ENCODE assay signal across 7 mouse cellular contexts in genomic region chr8:78598237-78598636, GRCm38 (mm10).
DNase-seq lines count a peak whose midpoint lies in the region; ATAC-seq and TF ChIP-seq lines count a peak whose summit lies in the region.

No protein-coding gene starts in this region.

- no peak overlapping the region for H3K27ac ChIP-seq in stomach, embryonic 14.5 days (ENCODE audit: low read length)
- no peak overlapping the region for H3K27ac ChIP-seq in stomach, postnatal 0 days (replicated peaks)
- no peak overlapping the region for H3K27ac ChIP-seq in heart, embryonic 13.5 days (replicated peaks)
- H3K27ac ChIP-seq in stomach, embryonic 16.5 days (ENCODE audit: low read length): no peak overlapping the region

- TF ChIP-seq CTCF in stomach, postnatal 0 days (IDR thresholded peaks at IDR 0.05; ENCODE audit: low read depth): no peak

- no peaks in the 10 kb centered on the region for H3K9me3 ChIP-seq in stomach, embryonic 14.5 days (ENCODE audit: control insufficient read depth, low read depth, low read length)
- H3K9me3 ChIP-seq in stomach, postnatal 0 days (ENCODE audit: control insufficient read depth, low read length): no peaks in the 10 kb centered on the region
- H3K9me3 ChIP-seq in heart, embryonic 13.5 days: no peaks in the 10 kb centered on the region
- no peaks in the 10 kb centered on the region for H3K9me3 ChIP-seq in stomach, embryonic 16.5 days (replicated peaks; ENCODE audit: control insufficient read depth, low read length)

- no peak overlapping the region for H3K4me3 ChIP-seq in stomach, embryonic 14.5 days (ENCODE audit: low read depth, low read length)
- no peak overlapping the region for H3K4me3 ChIP-seq in stomach, postnatal 0 days (ENCODE audit: low read depth, low read length)
- H3K4me3 ChIP-seq in heart, embryonic 13.5 days: no peak overlapping the region
- H3K4me3 ChIP-seq in stomach, embryonic 16.5 days (replicated peaks; ENCODE audit: low read length): no peak overlapping the region

- no peak for TF ChIP-seq EP300 in stomach, postnatal 0 days (optimal IDR thresholded peaks at IDR 0.05)

- H3K4me1 ChIP-seq in stomach, embryonic 14.5 days (ENCODE audit: control insufficient read depth, insufficient read depth, low read length): peaks cover 5% of the 10 kb centered on the region; the same call in 1 of the 2 replicates
- no peaks in the 10 kb centered on the region for H3K4me1 ChIP-seq in stomach, postnatal 0 days (replicated peaks; ENCODE audit: control insufficient read depth, insufficient read depth)
- peaks cover 44% of the 10 kb centered on the region for H3K4me1 ChIP-seq in heart, embryonic 13.5 days
- H3K4me1 ChIP-seq in stomach, embryonic 16.5 days (ENCODE audit: control insufficient read depth, insufficient read depth, low read length): peaks cover 2% of the 10 kb centered on the region; the same call in 1 of the 2 replicates

- 28% methylated on average over 3 of the region's 3 CpGs for WGBS in stomach, embryonic 14.5 days
- 20% methylated on average over 3 of the region's 3 CpGs for WGBS in stomach, postnatal 0 days
- WGBS in heart, embryonic 13.5 days: 20% methylated on average over 3 of the region's 3 CpGs
- 27% methylated on average over 3 of the region's 3 CpGs for WGBS in stomach, embryonic 16.5 days

- no peak overlapping the region for H3K4me2 ChIP-seq in stomach, embryonic 14.5 days (replicated peaks; ENCODE audit: low read depth, low read length)
- no peak overlapping the region for H3K4me2 ChIP-seq in stomach, postnatal 0 days (replicated peaks; ENCODE audit: low read depth)
- H3K4me2 ChIP-seq in heart, embryonic 13.5 days: no peak overlapping the region
- H3K4me2 ChIP-seq in stomach, embryonic 16.5 days (ENCODE audit: low read depth, low read length): no peak overlapping the region

- DNase-seq in stomach, postnatal 0 days (ENCODE audit: low spot score): no peak
- DNase-seq in kidney, postnatal 10 days: peak; percentile 78
- DNase-seq in left cerebral cortex, adult 9 months (ENCODE audit: low spot score in 2 of 2): no peak
- DNase-seq in layer of hippocampus, postnatal 36 days: no peak

- H3K9ac ChIP-seq in stomach, embryonic 14.5 days (replicated peaks; ENCODE audit: low read depth, low read length): no peak overlapping the region
- H3K9ac ChIP-seq in stomach, postnatal 0 days (ENCODE audit: low read length): no peak overlapping the region
- H3K9ac ChIP-seq in heart, embryonic 13.5 days: no peak overlapping the region
- no peak overlapping the region for H3K9ac ChIP-seq in stomach, embryonic 16.5 days (ENCODE audit: low read length)

- no peaks in the 10 kb centered on the region for H3K36me3 ChIP-seq in stomach, embryonic 14.5 days (ENCODE audit: control insufficient read depth, insufficient read depth, low read length)
- H3K36me3 ChIP-seq in stomach, postnatal 0 days (ENCODE audit: control insufficient read depth, insufficient read depth, low read length): no peaks in the 10 kb centered on the region
- H3K36me3 ChIP-seq in heart, embryonic 13.5 days: no peaks in the 10 kb centered on the region
- no peaks in the 10 kb centered on the region for H3K36me3 ChIP-seq in stomach, embryonic 16.5 days (ENCODE audit: control insufficient read depth, insufficient read depth, low read length)

- no peaks in the 10 kb centered on the region for H3K27me3 ChIP-seq in stomach, embryonic 14.5 days (ENCODE audit: control insufficient read depth, insufficient read depth, low read length)
- H3K27me3 ChIP-seq in stomach, postnatal 0 days (ENCODE audit: control insufficient read depth, insufficient read depth, low read length): no peaks in the 10 kb centered on the region
- no peaks in the 10 kb centered on the region for H3K27me3 ChIP-seq in heart, embryonic 13.5 days (replicated peaks)
- H3K27me3 ChIP-seq in stomach, embryonic 16.5 days (ENCODE audit: control insufficient read depth, insufficient read depth, low read length): no peaks in the 10 kb centered on the region

- ATAC-seq in stomach, embryonic 14.5 days (ENCODE audit: insufficient number of reproducible peaks, insufficient read depth, low FRiP score, low read depth): peak; percentile 69; the same call in 1 of the 2 replicates
- no peak for ATAC-seq in stomach, postnatal 0 days (ENCODE audit: low FRiP score, low TSS enrichment)
- peak; percentile 53; the same call in 1 of the 2 replicates for ATAC-seq in heart, embryonic 13.5 days (ENCODE audit: extremely low read depth, insufficient number of reproducible peaks, low FRiP score, low TSS enrichment)
- ATAC-seq in stomach, embryonic 16.5 days (ENCODE audit: insufficient read depth, low FRiP score): peak; percentile 50; the same call in 1 of the 2 replicates
